Mouse (Mus musculus): ENCODE data around the gene Kcns3.
A peak's percentile ranks its signal among the peaks of the same experiment; 100 is the strongest.

Gene Kcns3

GRCm38 (mm10) chr12:11151015-11151414, at the start of gene Kcns3:
Kcns3 (minus strand) TSS chr12:11151056.
- TF ChIP-seq GATA4 (IDR thresholded peaks at IDR 0.05; ENCODE audit: insufficient replicate concordance, low read length): no peak

DNA sequence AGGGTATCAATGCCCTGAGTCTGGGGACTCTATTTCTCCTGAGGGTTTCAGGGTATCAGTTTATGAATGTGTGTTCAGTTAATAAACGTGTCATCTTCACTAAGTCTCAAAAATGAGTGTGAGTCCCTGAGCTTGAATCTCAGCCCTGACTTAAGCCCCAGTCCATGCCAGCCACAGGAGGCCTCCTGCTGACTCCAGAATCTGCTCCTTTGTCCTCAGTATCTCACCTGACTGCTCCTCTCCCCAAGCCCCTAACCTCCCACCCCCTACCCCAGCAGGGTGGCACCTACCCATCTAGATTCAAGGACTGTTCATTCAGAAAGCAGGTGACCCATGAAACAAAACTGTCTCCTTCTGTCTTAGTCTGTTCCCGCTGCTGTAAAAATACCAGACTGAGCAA, 47.7 kb upstream of the Kcns3 start:
- no peak for TF ChIP-seq GATA4 (IDR thresholded peaks at IDR 0.05; ENCODE audit: insufficient replicate concordance, low read length)

DNA sequence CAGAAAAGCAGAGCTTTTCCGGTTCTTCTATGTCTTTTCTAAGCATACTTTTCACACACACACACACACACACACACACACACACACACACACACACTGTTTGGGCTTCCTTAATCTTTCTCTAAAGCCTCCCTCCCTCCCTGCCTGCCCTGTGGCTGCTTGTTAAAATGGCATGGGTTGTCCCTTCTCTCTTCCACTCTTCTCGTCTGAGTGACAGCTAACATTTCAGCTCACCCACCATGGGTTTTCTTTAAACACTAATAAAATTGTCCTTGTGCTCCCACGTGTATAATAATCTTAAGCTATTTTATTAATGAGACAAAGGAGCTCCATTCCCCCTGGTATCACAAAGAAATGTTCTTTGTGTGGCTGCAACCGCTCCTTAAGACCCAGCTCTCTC, 47.2 kb upstream of the Kcns3 start:
- TF ChIP-seq GATA4 (IDR thresholded peaks at IDR 0.05; ENCODE audit: insufficient replicate concordance, low read length): peak; percentile 88

GRCm38 (mm10) chr12:11196830-11197229, 46.0 kb upstream of the Kcns3 start:
- no peak for TF ChIP-seq GATA4 (IDR thresholded peaks at IDR 0.05; ENCODE audit: insufficient replicate concordance, low read length)

DNA sequence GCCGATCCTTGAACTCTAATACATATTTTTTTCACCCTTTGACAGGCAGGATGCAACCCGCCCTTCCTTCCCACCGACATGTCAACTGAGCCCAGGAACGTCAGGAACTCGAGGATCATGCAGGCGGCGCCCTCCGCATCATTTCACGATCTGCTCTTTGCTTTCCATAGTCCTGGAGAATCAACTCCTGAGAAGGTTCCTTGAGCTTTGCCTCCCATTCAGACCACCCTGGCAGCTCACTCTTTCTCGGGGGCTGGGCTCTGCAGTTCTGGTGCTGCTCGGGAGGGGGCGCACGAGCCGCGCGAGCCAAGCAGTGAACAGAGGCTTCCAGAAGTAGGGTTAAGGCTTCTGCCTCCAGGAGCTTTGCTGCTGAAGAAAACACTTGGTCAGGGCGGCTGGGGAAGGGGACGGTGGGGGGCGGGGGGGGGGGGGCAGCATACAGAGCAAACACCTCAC, 45.3 kb upstream of the Kcns3 start:
- no peak for TF ChIP-seq GATA4 (IDR thresholded peaks at IDR 0.05; ENCODE audit: insufficient replicate concordance, low read length)

DNA sequence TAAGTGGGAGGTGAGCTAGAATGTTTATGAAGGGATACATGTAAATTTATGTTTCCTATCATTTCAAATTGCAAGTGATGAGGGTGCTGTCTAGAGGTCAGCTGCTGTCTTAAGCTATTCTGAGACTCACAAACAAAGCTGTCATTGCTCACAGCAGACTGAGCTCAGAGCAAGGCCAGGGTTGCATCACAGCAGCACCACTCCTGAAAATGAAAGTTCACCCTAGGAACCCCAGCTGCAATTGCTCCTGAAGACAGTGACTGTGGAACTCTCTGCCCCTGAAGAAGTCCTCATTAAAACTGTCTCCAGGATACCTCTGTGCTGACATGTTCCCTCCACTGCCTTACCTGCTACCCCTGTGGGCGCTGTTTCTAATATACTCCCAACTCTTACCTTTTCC, 44.2 kb upstream of the Kcns3 start:
- no peak for TF ChIP-seq GATA4 (IDR thresholded peaks at IDR 0.05; ENCODE audit: insufficient replicate concordance, low read length)

DNA sequence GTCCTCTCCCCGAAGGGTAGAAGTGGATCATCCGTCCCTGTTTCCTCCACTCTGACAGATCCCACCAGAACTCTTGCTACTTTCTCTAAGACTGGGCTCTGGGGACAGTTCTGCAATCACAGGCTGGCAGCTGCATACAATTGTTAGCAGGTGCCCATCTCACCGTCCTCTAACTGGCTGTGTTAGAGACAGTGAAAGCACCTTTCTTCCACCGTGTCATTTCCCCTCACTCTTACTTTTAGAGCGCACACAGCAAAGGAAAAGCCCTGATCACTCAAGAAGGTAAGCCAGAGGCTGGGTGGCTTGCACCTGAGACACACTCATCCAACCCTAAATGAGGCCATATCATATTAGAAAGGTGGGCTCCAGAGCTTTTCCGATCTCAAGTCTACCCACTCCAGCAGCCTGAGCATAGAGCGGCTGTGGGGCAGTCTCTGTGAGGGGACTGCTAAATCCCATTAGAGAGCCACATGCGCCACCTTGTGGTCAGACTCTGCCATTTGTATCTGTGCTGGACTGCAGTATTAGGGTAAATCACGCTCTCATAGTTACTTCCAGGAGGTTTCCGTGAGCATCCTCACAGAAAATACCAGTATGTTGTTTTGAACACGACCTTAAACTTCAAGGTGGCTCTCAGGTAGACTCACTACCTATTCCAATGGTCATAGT, 27.8 kb upstream of the Kcns3 start:
- no peak for TF ChIP-seq GATA4 (IDR thresholded peaks at IDR 0.05; ENCODE audit: insufficient replicate concordance, low read length)

GRCm38 (mm10) chr12:11177408-11178394, 26.8 kb upstream of the Kcns3 start:
- no peak for TF ChIP-seq GATA4 (IDR thresholded peaks at IDR 0.05; ENCODE audit: insufficient replicate concordance, low read length)

GRCm38 (mm10) chr12:11158670-11159069, 7.8 kb upstream of the Kcns3 start:
- no peak for TF ChIP-seq GATA4 (IDR thresholded peaks at IDR 0.05; ENCODE audit: insufficient replicate concordance, low read length)

GRCm38 (mm10) chr12:11155123-11155522, 4.3 kb upstream of the Kcns3 start:
- no peak for TF ChIP-seq GATA4 (IDR thresholded peaks at IDR 0.05; ENCODE audit: insufficient replicate concordance, low read length)

DNA sequence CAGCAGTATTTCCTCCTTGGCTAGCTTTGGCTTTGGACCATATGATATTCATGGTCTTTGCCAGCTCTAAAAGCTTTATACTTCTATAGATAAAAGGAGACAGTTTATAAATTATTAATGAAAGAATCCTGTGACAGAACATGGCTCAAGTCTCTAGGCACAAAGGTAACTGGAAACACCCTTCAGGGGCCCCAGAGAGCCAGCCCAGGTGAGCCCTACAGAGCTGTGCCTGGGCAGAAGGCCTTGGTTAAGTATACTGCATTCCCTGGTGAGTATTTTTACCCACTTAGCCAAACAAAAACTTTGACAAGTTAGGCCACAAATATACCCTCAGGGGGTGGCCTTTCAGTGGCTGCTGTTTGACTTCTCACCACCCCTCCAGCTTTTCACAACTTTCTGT, 2.7 kb upstream of the Kcns3 start:
- TF ChIP-seq GATA4 (IDR thresholded peaks at IDR 0.05; ENCODE audit: insufficient replicate concordance, low read length): no peak

DNA sequence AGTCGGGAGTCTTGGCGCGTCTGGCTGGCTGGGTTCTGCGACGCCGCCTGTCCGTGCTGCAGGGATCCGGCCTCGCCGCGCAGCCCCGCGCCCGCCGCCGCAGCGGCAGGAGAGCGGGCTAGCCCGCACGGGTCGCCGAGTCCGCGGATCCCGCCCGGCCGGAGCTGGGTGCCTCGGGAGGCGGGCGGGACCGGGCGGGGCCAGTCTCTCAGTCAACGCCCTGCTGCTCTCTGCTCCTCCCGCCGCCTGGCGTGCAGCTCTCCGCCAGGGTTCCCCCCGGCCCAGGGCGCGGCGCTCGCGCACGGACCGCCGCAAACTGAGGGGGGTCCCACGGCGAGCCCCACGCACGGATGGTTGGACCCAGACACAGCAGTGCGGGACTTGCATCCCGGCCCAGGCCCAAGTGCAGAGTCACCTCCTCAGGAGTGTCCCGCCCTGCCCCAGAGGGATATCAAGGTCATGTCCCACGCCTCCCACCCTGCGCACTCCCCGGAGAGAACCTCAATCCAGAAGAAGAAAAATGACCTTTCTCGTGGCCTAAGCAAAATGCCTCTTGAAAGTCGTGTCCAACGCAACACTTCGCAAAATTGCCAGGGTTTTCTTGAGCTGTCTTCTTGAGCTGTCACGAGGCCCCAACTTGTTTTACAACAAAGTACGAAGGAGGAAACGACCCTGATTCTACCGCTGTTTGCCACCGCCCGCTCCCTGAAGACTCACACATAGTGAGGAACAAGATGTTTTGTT, 492 bp downstream of the Kcns3 start:
- no peak for TF ChIP-seq GATA4 (IDR thresholded peaks at IDR 0.05; ENCODE audit: insufficient replicate concordance, low read length)

DNA sequence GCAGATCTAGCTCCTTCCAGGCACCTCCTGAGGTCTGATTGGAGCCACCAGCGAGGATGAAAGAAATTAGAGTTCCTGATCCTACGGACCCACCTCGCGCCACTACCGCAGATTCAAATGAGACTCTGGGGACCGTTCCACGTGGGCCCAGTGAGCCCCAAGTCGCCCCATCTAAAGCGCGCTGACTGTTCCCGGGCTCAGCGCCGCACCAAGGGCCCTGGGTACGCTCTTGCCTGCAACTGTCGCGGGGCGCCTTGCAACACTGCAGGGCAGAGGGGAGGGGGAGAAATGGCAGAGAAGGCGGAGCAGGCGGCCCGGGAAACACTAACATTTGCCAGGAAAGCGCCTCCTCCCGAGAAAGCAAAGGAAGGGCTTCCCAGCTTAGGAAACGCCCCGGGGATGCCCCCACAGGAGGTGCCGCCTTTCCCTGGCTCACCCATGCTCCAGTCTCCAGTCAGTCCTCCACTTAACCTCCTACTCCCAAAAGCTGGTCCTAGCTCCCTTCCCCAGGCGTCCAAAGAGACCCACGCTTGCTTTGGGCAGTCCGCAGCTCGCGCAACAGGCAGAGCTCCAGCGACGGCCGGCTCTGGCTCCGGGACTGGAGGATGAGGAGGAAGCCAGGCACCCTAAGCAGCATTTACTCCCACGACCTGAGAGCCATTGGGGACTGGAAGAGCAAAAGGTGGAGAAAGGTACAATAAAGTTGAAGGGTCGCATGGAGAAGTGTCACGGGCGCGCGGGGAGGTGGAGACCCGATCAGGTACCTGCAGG, 1.2 kb downstream of the Kcns3 start:
- no peak for TF ChIP-seq GATA4 (IDR thresholded peaks at IDR 0.05; ENCODE audit: insufficient replicate concordance, low read length)

- TF ChIP-seq GATA4 (IDR thresholded peaks at IDR 0.05; ENCODE audit: insufficient replicate concordance, low read length): no peak
These were observed 1.8 kb downstream of the Kcns3 start for GRCm38 (mm10) chr12:11149121-11149420.

- TF ChIP-seq GATA4 (IDR thresholded peaks at IDR 0.05; ENCODE audit: insufficient replicate concordance, low read length): peak; percentile 68; the same call in 1 of the 2 replicates
These were observed 6.0 kb downstream of the Kcns3 start for GRCm38 (mm10) chr12:11144894-11145293.
